Mouse (Mus musculus) embryo, embryonic 10 days (tissue): ENCODE measurements around the gene Hilpda.

Experiments used
- DNase-seq: peaks from one replicate; pipeline ENCODE4 v3.0.0-alpha.2; 2015; ENCODE audit warnings: low spot score

The Hilpda gene

GRCm38 (mm10) chr6:29278513-29279267, 6.4 kb downstream of the Hilpda start:
- DNase-seq: peak; percentile 88

- no peak for DNase-seq
Observed at GRCm38 (mm10) chr6:29279293-29279692, 7.0 kb downstream of the Hilpda start, which contains the start of gene Fam71f2. Fam71f2 (plus strand) TSS chr6:29279593.

- DNase-seq: no peak
Observed at GRCm38 (mm10) chr6:29280671-29281070, 8.4 kb downstream of the Hilpda start.

DNA sequence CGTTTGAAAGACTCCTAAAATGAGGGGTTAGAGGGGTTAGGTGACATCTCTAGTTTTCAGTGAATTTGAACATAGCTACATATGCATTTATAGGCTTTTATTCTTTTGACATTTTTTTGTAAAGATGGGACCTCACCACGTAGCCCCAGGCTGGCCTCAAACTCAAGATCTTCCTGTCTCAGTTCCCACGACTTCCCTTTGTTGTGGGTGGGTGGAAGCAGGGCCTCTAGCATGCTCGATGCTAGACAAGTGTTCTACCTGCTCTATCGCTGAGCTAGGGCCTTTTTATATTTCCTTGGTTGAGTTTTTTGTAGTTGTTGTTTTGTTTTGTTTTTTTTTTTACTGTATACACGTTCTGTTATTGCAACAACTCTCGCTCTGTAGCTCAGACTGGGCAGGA, 14.6 kb downstream of the Hilpda start:
- DNase-seq: no peak

DNA sequence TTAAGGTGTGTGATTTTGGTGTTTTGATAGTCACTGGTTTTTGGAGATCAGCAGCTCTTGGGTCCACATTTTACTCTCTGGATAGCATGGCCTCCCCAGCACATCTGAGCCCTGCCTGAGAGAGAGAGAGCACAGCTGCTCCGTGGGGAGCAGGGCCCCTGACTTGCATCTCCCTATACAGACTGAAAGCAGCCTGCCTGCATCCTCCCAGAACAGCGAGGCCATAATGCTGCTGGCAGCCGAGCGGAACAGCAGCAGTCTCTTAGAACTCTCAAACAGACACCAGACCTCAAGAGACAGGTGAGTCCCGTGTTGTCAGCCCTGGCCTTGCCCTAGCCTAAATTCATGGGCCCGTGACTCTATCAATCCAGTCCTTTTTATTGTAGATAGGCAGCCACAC, 15.2 kb downstream of the Hilpda start:
- DNase-seq: no peak

- no peak for DNase-seq
Observed at GRCm38 (mm10) chr6:29287944-29288343, 15.7 kb downstream of the Hilpda start.

DNA sequence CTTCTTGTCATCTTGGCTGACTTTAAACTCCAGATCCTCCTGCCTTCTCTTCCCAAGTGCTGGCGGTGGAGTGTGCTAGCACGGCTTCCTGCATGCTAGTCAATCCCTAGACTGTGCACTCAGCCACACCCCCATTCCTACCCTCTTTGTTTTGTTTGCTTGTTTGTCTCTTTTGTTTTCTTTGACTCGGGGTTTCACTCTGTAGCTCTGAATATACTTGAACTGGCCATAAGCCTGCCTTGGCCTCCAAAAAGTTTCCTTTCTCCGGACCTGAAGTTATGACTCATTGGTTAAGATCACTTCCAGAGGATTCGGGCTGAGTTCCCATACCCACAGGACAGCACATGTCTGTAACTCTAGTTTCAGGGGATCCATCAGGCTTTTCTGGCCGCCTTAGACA, 16.4 kb downstream of the Hilpda start:
- DNase-seq: no peak

DNA sequence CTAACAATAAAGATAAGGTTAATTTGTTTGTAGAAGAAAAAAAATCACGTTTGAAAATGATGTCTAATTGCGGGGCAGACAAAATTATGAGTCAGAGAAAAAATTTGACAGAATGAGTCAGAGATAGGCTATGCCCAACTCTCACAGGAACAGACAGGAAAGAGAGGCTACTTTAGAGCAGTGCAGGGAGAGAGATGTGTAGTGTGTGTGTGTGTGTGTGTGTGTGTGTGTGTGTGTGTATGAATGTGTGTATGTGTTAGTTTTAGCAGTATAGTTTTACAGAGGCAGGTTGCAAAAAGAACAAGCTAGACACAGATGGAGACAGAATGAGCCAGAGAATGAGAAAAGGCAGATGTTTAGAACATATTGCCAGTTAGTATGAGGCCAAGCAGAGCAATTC, 26.8 kb downstream of the Hilpda start:
- DNase-seq: no peak

DNA sequence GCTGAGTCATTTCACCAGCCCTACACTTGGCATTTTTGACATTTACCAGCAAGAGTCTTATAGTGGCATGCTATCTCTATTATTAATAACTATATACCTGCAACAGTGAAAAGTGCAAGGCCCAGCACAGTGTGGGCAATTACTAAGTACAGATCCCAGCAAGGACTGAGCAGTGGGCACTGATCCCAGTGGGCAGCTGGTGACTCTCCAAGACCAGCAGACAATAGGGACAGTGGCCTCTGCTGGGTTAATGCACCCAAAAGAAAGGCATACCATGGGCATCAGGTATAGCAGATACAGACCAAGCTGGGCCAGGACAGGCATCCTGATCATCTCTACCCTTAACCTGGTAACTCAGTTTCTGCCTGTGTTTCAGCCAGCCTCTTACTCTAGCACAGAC, 31.0 kb downstream of the Hilpda start:
- no peak for DNase-seq

GRCm38 (mm10) chr6:29303726-29304125, 31.4 kb downstream of the Hilpda start:
- DNase-seq: no peak

DNA sequence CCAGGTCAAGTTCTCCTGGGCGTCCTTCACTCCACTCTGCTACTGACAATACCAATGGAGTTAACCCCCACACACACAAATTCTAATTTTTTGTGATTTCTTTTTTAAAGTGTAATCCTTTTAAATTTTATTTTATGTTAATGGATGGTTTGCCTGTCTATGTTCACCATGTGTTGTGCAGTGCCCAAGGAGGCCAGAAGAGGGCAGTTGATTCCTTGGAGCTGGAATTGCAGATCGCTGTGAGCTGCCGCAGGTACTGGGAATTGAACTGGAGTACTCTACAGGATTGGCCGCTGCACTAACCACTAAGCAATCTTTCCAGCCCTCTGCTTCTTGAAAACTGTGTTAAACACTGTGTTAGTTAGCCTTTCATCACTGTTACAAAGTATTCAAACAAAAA, 33.2 kb downstream of the Hilpda start:
- no peak for DNase-seq

- DNase-seq: no peak
Observed at GRCm38 (mm10) chr6:29308846-29309605, 36.7 kb downstream of the Hilpda start.

GRCm38 (mm10) chr6:29313690-29314202, 41.5 kb downstream of the Hilpda start:
- DNase-seq: no peak

DNA sequence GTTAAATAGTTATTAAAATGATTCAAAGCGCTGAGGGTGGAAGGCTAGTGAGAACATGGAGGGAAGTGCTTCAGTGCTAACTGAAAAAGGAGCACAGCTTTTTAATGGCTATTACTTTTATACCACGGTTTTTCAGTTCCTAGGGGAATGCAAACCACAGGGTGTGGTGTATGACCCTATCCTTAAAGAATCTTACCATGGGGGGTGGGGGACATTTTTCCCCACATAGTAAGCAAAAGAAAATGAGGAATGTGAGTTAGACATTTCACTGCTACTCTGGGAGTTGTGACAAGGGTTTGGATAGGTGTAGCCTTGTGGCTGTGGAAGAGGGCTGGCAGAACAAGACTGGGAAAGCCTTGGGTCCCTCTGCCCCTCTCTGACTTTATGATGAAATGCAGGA, 45.0 kb downstream of the Hilpda start:
- DNase-seq: no peak

GRCm38 (mm10) chr6:29317941-29318340, 45.7 kb downstream of the Hilpda start:
- no peak for DNase-seq

- DNase-seq: peak; percentile 43
Observed at GRCm38 (mm10) chr6:29318879-29319278, 46.6 kb downstream of the Hilpda start, which contains the start of gene Fam71f1. Fam71f1 (plus strand) TSS chr6:29319140.

- no peak for DNase-seq
Observed at GRCm38 (mm10) chr6:29321586-29321985, 49.3 kb downstream of the Hilpda start.

- DNase-seq: no peak
Observed at GRCm38 (mm10) chr6:29322147-29322546, 49.9 kb downstream of the Hilpda start.

DNA sequence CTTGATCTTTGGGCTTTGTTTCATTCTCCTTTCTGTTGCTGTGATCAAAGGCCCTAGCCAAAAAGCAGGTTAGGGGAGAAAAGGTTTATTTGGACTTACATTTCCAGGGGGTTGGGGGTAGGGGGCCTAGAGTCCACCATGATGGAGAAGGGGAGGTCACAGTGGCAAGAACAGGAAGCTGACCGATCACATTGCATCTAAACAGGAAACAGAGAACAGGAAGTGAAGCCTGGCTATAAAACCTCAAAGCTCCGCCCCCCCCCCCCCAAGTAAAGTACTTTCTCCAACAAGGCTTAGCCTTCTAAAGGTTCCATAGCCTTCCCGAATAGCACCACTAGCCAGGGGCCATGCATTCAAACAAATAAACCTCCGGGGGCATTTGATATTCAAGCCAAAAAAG, 50.4 kb downstream of the Hilpda start:
- DNase-seq: no peak
